Mouse (Mus musculus): ENCODE measurements at regions not wholly inside any gene's neighbourhood (a gene's known extent, or its start where the extent isn't known, plus 50 kb on each side); places are given as distances from the start of the nearest gene placed in this dataset.

DNA sequence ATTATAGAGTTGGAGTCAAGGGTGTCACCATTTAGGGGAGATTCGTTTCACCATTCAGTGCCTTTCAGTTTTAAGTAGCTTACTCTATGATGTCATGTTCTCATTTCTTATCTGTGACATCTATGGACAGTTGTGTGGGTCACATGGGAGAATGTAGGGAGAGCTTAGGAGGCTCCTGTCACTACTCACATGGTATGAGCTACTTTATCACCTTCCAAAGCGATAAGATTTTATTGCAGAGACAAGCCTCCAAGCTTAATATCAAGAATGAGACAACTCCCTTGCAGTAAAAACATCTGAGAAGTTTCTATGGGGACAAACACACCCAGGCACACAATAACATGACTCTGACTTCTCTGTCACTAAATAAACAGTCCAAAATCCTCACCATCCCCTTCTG, 270.1 kb downstream of the Klf6 start:
- TF ChIP-seq CTCF (IDR thresholded peaks at IDR 0.05) (no peak), EP300 (IDR thresholded peaks at IDR 0.05) (no peak)
